Mouse (Mus musculus): ENCODE measurements around the gene Dnajc11.

DNA sequence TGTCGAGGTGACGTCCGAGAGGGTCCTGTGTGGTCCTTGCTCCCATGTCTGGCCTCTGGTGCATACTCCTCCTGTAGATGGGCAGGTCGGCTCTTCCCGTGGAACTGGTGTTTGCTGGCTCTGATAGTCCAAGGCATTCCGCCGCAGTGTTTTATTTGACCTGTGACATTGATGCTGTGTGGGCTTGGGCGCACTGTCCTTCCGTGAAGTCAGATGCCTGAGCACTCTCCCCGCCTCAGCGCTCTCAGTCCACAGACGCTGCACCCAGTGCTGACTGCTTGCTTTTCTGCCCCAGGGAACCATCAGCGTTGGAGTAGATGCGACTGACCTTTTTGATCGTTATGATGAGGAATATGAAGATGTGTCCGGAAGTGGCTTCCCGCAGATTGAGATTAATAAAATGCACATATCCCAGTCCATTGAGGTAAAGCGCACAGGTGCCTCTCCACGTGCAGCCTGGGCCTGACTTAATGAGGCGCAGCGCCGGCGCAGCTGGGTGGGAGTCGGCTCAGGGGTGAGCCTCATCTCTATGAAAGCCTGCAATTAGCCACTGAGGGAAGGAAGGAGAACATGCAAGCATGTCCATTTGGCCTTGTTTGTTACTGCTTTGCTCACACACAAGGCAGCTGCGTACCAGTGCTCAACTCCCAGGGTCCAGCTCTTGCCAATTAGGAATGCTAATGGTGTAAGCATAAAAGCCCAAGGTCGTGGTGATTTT is 34.9 kb downstream of the Dnajc11 start:
- TF ChIP-seq POLR2A (IDR thresholded peaks at IDR 0.05; ENCODE audit: extremely low read depth, insufficient read depth, low read length) (no peak), CTCF (IDR thresholded peaks at IDR 0.05; ENCODE audit: extremely low read depth, insufficient read depth, low read length) (no peak)

All from cortical plate, adult 2 months (tissue).